8 mouse cellular contexts compared by ENCODE assay signal in the genomic region with DNA sequence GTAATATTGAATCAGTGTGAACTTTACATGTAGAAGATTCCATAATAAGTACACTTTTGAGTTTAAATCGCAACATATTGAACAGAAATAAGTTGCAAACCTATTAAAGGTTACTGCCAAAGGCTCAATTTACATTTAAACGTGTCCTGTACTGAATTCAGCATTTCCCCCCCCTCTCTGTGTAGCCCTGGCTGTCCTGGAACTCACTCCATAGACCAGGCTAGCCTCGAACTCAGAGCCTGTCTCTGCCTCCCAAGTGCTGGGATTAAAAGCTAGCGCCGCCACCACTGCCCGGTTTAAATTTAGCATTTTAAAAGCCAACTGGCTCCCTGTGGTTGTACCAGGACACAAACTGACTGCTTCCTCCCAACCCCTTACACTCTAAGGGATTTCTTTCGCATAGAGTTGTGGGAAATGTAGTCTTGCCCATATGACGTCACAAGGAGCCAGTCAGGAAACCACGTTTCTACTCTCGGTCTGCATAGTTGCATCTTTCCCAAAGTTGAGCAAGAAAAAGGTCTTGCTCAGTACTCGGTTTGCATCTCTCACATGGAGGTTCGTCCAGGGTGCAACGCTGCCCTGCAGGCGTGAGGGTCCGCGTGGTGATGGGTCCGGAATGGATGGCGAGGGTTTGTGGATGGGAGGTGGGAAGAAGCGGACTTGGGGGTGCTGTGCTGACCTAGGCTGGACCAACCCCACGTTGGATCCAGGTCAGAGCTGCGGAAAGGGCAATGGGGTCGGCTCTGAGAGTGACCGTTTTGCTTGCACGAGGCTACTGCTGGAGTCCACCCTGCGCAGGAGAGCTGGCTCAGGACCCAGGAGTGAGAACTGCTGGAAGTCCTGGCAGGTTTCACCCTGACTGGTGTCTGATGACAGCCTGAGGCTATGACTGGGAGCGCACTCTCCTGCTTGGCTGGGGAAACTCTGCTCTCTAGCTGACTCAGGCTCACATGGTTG. TPM values are rescaled to one million over a fixed set of nuclear protein-coding genes. Genes with fewer than 3 reads are reported as not detected.
A peak's percentile ranks its signal among the peaks of the same experiment; 100 is the strongest.
DNase-seq lines count a peak whose midpoint lies in the region; ATAC-seq lines count a peak whose summit lies in the region.

A gene (plus strand): TSS at position 429 of the 957 bp plus-strand sequence.

- H3K4me3 ChIP-seq in embryonic facial prominence, embryonic 14.5 days (ENCODE audit: low read depth, low read length): peak within 1 kb of the TSS; percentile 64
- peak within 1 kb of the TSS; percentile 67 for H3K4me3 ChIP-seq in limb, embryonic 13.5 days
- H3K4me3 ChIP-seq in midbrain, embryonic 15.5 days: peak within 1 kb of the TSS; percentile 62

- no peaks in the 10 kb centered on the region for H3K9me3 ChIP-seq in embryonic facial prominence, embryonic 14.5 days (ENCODE audit: control insufficient read depth, low read length)
- no peaks in the 10 kb centered on the region for H3K9me3 ChIP-seq in limb, embryonic 13.5 days
- H3K9me3 ChIP-seq in midbrain, embryonic 15.5 days: no peaks in the 10 kb centered on the region

- peak; percentile 97 for ATAC-seq in embryonic facial prominence, embryonic 14.5 days (ENCODE audit: low read depth)
- ATAC-seq in limb, embryonic 13.5 days (ENCODE audit: low FRiP score, low read depth): peak; percentile 98
- peak; percentile 98 for ATAC-seq in midbrain, embryonic 15.5 days (replicated peaks)

- no peaks in the 10 kb centered on the region for H3K27me3 ChIP-seq in embryonic facial prominence, embryonic 14.5 days (replicated peaks; ENCODE audit: control insufficient read depth, insufficient read depth, low read length)
- no peaks in the 10 kb centered on the region for H3K27me3 ChIP-seq in limb, embryonic 13.5 days
- H3K27me3 ChIP-seq in midbrain, embryonic 15.5 days (replicated peaks): no peaks in the 10 kb centered on the region

- 4% methylated on average over 26 of the region's 26 CpGs for WGBS in embryonic facial prominence, embryonic 14.5 days
- WGBS in limb, embryonic 13.5 days: 7% methylated on average over 26 of the region's 26 CpGs
- 8% methylated on average over 26 of the region's 26 CpGs for WGBS in midbrain, embryonic 15.5 days

- peak within 1 kb of the TSS; percentile 50; the same call in 1 of the 2 replicates for H3K27ac ChIP-seq in embryonic facial prominence, embryonic 14.5 days (replicated peaks; ENCODE audit: low read depth, low read length)
- peak within 1 kb of the TSS; percentile 39; the same call in 1 of the 2 replicates for H3K27ac ChIP-seq in limb, embryonic 13.5 days
- peak within 1 kb of the TSS; percentile 43 for H3K27ac ChIP-seq in midbrain, embryonic 15.5 days

- DNase-seq in 3T3-L1 (ENCODE audit: low read depth, low spot score): peak; percentile 95
- peak; percentile 62 to 77 for DNase-seq in adrenal gland, postnatal 36 days
- peak; percentile 94 for DNase-seq in embryonic facial prominence, embryonic 14.5 days (ENCODE audit: low spot score)
- peak; percentile 81 to 83 for DNase-seq in heart, adult 9 months (ENCODE audit: low spot score in 2 of 2)
- DNase-seq in kidney, adult 9 months: peak; percentile 82
- peak; percentile 29 to 53 for DNase-seq in spleen, adult 18-20 months

- H3K9ac ChIP-seq in embryonic facial prominence, embryonic 14.5 days (ENCODE audit: low read depth, low read length): peak within 1 kb of the TSS; percentile 70
- peak within 1 kb of the TSS; percentile 76 for H3K9ac ChIP-seq in limb, embryonic 13.5 days
- peak within 1 kb of the TSS; percentile 64 for H3K9ac ChIP-seq in midbrain, embryonic 15.5 days

- H3K4me1 ChIP-seq in embryonic facial prominence, embryonic 14.5 days (ENCODE audit: control insufficient read depth, insufficient read depth, low read length): no peaks in the 10 kb centered on the region
- H3K4me1 ChIP-seq in limb, embryonic 13.5 days: peaks cover 6% of the 10 kb centered on the region
- H3K4me1 ChIP-seq in midbrain, embryonic 15.5 days: peaks cover 6% of the 10 kb centered on the region

- peak within 1 kb of the TSS; percentile 80 for H3K4me2 ChIP-seq in embryonic facial prominence, embryonic 14.5 days (ENCODE audit: low read depth, low read length)
- peak within 1 kb of the TSS; percentile 78 for H3K4me2 ChIP-seq in limb, embryonic 13.5 days (replicated peaks)
- peak within 1 kb of the TSS; percentile 76 for H3K4me2 ChIP-seq in midbrain, embryonic 15.5 days

- 0 out of 2 replicates have a peak, but pooled peaks cover 3% of the 10 kb centered on the region for H3K36me3 ChIP-seq in embryonic facial prominence, embryonic 14.5 days (ENCODE audit: control insufficient read depth, insufficient read depth, low read length)
- no peaks in the 10 kb centered on the region for H3K36me3 ChIP-seq in limb, embryonic 13.5 days
- no peaks in the 10 kb centered on the region for H3K36me3 ChIP-seq in midbrain, embryonic 15.5 days (replicated peaks)

RNA-seq across cellular contexts. Expression of the gene that starts here (rescaled TPM):
- total RNA-seq in adrenal gland, postnatal 36 days (2021): 1 to 10 TPM; 1.7 to 3.5 TPM
- 1.7 and 2.5 TPM in 2 replicates for polyA plus RNA-seq in embryonic facial prominence, embryonic 14.5 days (2014; fragmentation: Nextera tagmentation; extraction: Ambion mirVana)
- polyA plus RNA-seq in limb, embryonic 13.5 days (2015; fragmentation: Nextera tagmentation; extraction: Ambion mirVana): 2.8 and 3.0 TPM in 2 replicates
- 3.2 and 3.5 TPM in 2 replicates for polyA plus RNA-seq in midbrain, embryonic 15.5 days (2015; fragmentation: Nextera tagmentation; extraction: Ambion mirVana)

Comparison
In these comparisons a context has a peak if more than half of its experiments do, and no peak if none do; other contexts are left out.
1. Peak in every context shown above with its lines: DNase-seq, ATAC-seq, H3K4me3 ChIP-seq and H3K27ac ChIP-seq.
2. DNase-seq: peak in every context shown above with its lines; median percentile 95 in 3T3-L1; 94 in embryonic facial prominence, embryonic 14.5 days; 82 in heart, adult 9 months; 82 in kidney, adult 9 months; 70 in adrenal gland, postnatal 36 days; 41 in spleen, adult 18-20 months.